Mouse (Mus musculus): ENCODE measurements around the gene 2510039O18Rik.

- TF ChIP-seq CTCF (IDR thresholded peaks at IDR 0.05; ENCODE audit: low read depth) (peak; percentile 69), EP300 (IDR thresholded peaks at IDR 0.05; ENCODE audit: low read depth) (no peak)
These were observed 12.9 kb downstream of the 2510039O18Rik start for GRCm38 (mm10) chr4:147953590-147953989.
